Mouse (Mus musculus): ENCODE data around the gene Nav2.

The Nav2 gene

DNA sequence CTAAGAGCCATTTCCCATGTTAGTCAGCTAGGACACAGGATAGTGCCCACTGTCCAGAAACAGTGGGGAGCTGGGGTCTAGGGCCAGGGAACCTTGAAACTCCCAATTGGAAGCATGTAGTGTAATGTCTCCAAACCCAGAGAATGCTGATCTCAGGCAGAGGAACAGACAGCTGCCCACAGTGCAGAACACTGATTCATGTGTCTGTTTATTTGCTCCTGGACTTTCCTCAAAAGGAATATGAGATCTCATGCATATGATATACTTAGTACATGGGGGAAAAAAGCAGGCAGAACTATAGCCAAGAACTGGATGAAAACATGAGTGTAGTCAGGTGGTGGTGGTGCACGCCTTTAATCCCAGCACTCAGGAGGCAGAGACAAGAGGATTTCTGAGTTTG is 297.0 kb downstream of the Nav2 start:
- DNase-seq (ENCODE audit: low read depth, low spot score): no peak

DNA sequence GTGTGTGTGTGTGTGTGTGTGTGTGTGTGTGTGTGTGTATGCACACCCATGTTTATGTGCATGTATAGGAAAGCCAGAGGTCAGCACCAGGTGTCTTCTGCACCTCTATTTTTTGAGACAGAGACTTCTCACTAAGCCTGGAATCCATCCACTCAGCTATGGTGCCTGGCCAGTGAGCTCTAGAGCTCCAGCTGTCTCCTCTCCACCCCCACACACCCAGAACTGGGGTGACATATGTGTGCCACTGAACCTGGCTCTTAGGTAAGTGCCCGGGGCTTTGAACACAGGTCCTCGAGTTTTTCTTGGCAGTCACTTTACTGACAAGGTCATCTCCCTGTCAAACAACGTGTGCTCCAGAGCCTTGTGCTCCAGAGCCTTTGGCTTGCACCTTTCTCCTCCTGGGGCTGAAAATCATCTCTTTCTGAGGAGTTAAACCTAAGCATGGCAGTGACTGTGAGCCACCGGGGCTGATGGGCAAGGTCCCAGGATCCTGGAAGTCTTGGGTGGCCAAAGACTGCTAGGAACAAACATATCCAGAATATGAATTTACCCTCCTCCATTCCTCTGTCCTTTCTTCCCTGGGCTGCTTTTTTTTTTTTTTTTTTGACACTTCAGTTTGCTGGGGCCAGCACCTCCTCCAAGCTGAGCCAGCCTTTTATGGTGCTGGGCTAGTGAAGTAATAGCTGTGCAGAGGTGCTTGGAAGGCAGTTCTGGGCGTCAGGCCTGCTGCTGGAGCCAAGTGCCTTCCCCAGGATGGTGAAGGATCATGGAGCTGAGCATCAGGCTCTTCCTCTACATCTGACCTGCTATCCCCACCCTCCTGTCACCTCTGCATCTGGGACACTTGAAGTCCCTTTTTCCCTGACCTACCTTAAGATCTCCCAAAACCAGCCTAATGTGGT is 298.5 kb downstream of the Nav2 start:
- DNase-seq (ENCODE audit: low read depth, low spot score): no peak

DNA sequence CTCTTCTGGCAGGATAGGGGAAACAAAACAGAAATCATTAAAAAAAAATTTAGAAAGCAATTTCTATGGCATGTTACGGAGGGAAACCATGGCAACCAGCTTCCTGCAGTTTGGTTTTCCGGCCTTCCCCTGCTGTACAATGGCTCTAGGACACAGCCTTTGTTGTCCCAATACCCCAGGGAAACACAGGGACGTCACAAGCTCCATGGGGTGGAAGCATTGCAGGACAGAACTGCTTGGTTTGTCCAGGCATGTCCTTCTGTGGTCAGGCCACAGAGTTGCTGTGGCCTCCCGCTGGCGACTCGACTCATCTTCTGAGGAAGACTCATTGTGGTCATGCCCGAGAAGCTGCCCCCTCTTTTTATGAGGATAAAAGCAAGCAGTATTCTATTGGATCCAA is 301.0 kb downstream of the Nav2 start:
- DNase-seq (ENCODE audit: low read depth, low spot score): no peak

DNA sequence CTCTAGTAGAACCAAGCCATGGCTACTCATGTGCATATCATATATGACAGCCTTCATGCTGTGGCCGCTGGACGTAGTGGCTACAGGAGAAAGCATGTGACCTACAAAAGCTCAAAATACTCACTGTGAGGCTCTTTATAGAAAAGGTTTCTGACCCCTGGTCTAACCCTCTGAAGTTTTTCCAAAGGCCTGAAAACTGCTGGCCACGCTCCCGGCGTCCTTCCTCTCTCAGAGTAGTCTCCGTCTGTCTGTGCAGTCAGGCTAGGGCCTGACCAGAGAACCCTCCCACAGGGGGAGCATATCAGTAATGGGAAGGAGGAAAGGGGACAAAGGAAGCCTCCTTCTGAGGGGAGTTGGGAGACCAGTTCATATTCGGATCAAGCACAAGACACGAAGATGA is 302.2 kb downstream of the Nav2 start:
- no peak for DNase-seq (ENCODE audit: low read depth, low spot score)

DNA sequence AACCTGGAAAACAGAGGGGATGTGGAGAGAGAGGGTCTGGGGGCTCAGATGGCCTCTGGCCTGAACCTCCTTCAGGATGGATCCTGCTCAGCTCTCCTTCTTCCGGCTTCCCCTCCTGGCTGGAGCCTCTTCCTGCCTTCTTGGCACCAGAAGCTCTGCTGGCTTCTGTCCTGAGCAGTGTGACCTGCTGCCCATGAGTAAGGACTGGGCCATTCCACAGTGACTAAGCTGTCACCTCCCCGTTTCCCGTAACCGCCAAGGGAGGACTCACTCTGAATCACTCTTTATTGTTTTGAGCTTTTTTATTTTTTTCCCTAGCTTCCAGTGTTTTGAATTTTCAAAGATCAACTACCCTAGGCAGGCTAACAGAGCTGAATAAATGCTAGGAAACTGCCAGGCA is 304.5 kb downstream of the Nav2 start:
- no peak for DNase-seq (ENCODE audit: low read depth, low spot score)

DNA sequence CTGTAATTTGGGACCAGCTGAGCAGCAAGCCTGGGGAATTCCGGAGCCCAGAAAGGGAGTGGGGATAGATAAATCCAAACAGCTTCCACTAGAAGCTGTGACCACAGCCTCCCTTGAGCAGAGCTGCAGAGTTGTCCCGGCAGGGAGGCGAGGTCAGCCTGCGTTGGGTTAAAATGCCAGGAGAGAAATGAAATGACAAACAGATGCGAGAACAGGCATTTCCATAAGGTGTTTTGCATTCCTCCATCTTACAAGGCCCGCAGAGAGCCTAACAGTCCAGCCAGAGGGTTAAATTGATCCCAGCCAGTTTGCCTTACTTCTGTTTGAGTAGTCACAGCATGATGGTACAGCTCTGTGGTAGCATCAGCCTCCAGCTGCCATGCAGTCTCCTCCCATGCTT is 309.3 kb downstream of the Nav2 start:
- DNase-seq (ENCODE audit: low read depth, low spot score): peak; percentile 57

DNA sequence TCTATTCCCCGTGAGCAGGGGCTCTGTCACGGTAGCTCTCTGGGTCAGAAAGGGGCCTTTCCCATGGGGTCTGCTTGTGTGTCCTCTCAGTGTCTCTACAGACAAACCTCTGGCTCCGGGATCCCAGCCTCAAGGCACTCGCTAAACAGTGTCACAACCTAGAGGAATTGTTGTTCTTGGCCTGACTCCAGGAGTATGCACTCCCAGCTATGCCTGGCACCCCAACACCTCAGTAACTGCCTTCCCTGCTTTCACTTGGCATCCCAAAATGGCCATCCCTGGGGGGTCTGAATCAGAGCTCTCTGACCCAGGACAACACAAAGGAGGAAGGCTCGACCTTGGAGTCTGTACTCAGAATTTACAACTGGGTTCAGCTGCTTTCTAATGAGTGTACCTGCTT is 317.2 kb downstream of the Nav2 start:
- no peak for DNase-seq (ENCODE audit: low read depth, low spot score)

DNA sequence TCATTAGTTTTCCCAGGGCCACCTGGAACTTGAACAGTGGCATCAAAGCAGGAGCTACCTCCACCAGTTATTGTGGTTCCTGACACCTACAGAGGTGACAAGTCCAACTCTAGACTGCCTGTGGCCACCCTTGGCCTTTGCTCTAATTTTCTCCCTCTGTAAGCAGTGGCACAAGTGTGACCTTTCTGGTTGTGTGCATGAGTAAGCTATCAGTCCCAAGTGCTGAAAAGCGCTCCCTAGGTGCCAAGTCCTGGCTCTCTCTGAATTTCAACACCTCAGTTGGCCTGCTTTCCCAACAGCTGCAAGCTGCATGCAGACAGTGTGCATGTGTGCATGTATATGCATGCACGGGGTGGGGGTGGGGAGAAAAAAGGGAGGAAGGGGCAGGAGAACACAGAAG is 324.5 kb downstream of the Nav2 start:
- DNase-seq (ENCODE audit: low read depth, low spot score): no peak

DNA sequence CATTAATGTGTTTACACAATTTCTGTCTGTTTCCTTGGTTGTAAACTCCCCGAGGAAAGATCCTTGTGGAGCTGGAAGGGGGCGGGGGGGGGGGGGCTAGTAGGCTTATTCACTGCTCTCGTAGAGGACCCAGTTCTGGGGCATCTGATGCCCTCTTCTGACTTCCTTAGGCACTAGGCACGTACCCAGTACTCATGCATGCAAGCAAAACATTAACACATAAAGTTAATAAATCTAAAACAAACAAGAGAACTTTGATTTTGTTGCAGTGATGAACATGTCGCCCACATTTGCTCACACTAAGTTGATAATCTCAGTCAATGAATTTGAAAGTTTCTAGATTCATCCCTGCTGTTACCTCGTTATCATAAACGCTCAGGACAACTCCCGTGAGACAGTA is 325.8 kb downstream of the Nav2 start:
- DNase-seq (ENCODE audit: low read depth, low spot score): no peak

DNA sequence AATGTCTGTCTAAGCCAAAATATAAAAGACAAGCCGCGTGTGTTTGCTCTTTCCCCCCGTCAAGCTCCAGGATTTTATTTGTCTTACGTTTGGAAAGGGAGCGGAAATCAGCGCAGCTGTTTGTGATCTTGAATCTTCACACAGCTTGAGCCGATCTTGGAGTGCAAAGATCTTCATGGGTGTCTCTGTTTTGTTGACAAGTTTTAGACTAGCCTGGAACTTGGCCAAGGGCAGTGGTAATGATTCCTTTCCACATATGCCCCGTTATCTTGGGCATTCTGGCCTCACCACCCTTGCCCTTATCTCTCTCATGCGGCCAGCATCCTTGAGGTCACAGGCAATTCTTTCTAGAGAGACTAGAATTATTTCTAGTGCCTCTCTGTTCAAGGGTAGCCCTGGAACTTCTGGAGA is 326.8 kb downstream of the Nav2 start:
- DNase-seq (ENCODE audit: low read depth, low spot score): no peak

DNA sequence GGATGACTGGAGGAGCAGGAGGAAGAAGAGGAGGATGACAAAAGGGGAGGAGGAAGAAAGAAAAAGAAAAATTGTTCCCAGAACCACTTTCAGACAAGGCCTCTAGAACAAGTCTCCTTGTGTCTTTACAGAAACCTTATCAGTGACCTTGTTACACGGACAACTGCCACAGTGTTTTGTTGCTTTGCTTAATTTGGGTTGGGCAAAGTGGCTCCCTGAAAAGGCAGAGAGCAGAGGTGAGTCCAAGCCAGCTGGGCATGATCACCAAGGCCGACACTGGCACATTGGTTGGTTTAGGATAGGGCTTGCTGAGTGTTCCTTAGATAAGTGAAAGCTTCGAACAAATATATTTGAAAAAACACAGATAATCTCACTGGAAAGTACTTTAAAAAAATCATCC is 327.3 kb downstream of the Nav2 start:
- DNase-seq (ENCODE audit: low read depth, low spot score): no peak

DNA sequence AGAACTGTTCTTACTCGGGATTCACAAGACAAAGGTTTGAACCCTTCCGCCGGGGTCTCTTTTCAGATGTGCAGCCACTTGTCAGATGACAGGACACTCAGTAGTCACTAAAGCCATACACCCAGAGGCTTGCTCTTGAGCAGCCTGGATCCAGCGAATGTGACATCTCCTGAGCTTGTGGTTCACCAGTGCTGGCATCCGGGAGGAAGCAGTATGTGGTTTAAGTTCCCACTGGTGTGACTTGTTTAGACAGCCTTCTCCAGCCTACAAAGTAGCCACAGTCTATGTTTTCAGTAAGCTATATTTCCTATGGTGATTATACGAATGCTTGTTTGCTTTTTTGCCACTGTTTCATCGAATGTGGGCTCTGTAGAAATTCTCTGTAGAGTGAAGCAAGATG is 331.9 kb downstream of the Nav2 start:
- no peak for DNase-seq (ENCODE audit: low read depth, low spot score)

DNA sequence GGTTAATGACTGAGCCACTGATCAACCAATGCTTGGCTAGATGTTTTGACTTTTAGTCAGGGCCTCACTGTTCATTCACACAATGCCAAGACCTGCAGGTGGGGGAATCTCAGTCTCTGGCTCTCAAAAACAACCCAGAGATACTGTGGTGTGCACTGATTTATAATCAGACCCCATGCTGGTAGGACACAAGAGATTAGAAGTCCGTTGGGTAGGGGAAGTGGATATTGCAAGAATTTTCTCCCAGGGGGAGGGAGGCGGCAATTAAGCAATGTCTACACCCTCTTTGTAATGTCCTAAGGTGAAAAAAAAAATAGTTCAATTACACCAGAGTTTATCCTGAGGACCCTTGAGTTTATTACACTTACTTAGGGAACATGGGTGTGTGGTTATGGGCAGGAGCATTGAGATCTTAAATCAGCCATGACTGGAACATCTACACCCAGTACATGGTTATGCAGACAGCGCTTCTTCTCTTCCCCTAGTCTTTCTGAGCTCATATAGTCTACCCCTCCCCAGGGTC is 332.8 kb downstream of the Nav2 start:
- no peak for DNase-seq (ENCODE audit: low read depth, low spot score)

DNA sequence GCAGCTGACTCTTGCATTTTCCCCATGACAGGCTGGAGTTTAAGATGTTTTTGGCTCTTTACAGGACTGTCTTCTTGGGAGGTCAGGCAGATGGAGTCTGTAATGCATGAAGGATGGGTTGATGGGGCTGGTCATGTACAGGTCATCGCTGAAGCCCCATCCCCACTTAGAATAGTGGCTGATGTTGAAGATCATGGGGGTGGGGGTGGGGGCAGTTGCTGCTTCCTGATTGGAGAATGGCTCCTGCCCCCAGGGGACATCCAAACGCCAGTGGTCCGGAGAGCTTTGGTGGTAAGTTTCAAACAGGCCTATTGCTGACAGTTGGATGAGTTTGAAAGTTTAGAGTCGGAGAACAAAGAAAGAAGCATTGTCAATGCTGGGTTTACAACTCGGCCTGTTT is 333.7 kb downstream of the Nav2 start:
- DNase-seq (ENCODE audit: low read depth, low spot score): no peak

DNA sequence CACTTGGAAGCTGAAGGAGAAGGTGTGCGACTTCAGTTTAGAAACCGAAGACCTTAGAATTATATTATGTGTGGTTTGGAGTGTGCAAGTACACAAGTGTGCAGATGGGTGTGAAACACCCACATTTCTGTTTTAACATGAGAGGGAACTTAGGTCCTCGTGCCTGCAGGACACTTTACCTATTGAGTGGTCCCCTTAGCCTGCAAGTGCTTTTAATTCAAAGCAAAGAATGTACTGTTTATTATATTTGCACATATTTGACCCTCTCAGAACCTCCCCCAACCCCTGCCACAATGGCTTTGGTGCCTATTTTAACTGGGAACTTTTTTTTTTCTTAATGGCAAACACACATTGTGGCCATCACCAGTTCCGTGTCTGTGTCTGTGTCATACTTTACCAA is 334.6 kb downstream of the Nav2 start:
- no peak for DNase-seq (ENCODE audit: low read depth, low spot score)

DNA sequence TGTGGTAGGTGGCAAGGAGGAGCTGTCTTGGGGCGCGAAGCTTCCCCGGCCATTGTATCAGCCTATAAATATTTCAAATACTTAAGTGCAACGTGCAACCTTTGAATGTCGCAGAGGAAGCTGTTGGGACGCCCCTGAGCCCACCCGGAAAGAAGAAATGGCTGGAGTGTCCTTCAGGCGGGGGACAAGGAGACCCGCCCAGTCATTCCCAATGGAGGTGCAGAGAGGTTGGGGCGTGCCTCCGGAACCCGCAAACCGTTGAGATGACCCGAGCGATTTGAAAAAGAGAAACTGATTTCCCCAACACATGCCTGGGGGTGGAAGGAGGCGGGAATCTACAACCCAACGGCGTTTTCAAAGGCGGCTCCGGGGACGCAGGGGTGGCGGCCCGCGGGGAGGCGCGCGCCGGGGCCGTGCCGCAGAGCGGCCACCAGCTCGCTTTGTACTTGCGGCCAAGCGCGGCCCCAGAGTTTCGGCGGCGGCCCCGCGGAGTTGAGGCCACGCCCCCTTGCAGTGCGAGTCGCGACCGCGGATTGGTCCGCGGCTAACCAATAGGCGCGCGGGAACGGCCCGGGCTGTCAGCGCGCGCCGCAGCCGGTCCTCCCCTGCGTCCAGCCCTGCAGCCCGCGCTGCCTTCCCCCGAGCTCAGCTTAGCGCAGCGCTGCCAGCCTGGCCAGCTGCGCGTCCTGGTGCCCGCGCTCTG is 337.2 kb downstream of the Nav2 start:
- peak; percentile 90 for DNase-seq (ENCODE audit: low read depth, low spot score)

DNA sequence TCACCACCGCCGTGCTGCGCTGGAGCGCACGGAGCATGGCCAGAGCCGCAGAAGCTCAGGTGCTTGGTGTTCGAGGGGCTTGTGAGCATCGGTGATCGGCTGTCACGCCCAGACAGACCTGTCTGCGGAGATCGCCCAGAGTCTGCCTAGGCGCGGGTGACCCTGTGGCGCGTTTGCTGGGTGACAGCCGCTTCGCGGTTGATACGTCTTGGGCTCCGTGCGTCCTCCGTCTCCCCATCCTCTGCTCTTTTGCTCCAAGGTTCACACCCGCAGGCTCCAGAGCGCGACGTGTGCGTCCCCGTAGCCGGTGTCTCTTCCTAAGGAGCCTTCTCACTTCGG is 337.7 kb downstream of the Nav2 start:
- no peak for DNase-seq (ENCODE audit: low read depth, low spot score)

DNA sequence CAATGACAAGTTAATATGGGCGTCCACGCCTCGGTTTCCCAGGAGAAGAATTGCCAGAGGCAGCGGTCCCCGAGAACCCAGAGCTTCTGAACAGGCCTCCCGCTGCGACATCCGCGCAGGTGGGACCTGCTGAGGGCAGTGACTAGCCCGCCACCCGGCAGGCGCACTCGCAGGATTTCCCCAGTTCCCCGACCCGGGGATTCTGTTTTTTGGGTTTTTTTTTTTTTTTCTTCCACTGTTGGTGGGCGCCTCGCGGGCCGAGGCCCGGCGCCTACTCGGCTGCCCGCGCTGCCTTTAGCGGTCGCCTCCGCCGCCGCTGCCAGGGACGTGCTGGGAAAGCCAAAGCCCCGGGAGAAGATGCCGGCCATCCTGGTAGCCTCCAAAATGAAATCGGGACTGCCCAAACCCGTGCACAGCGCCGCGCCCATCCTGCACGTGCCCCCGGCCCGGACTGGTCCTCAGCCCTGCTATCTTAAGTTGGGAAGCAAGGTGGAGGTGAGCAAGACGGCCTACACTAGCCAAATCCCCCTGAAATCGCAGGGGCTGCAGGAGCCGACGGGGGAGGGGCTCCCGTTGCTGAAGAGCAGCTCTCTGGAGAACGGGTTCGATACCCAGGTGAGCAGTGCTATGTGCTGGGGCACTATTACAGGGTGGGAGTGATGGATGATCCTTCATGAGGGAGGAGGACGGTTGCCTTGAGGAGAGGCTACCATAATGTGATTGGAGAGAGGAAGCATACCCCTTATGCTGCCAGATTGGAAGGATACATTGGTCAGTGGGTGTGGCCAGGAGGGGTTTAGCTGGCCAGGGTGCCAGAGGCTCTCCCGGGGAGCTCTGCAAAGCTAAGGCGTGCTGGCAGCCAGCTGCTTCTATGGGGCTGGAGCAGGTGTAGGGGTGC is 338.3 kb downstream of the Nav2 start:
- no peak for DNase-seq (ENCODE audit: low read depth, low spot score)

DNA sequence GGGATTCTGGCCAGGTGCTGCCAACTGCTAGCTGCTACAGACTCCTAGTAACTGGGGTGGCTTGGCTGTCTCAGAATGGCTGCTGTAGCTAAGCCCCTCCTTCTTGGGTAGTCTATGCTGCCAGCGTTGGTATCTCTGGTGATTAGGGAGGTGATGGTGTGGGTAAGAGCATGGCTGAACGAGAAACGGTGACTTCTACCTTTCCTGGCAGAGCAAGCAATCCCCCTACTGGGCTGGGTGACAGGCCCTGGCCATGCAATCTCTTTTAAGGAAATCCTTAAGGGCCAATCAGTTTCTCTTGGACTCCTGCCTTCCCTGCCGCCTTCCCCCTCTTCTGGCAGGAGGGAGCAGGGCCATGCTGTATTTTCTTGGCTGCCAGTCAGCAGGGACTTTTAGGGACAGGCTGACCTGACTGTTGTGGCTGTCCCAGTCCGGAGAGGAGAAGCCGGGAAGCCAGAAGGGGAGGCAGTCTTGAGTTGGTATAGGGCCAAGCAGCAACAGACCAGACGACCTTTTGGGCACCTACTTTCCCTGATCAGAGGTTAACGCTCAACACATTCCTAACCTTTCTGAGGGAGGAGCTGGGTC is 339.3 kb downstream of the Nav2 start:
- no peak for DNase-seq (ENCODE audit: low read depth, low spot score)

DNA sequence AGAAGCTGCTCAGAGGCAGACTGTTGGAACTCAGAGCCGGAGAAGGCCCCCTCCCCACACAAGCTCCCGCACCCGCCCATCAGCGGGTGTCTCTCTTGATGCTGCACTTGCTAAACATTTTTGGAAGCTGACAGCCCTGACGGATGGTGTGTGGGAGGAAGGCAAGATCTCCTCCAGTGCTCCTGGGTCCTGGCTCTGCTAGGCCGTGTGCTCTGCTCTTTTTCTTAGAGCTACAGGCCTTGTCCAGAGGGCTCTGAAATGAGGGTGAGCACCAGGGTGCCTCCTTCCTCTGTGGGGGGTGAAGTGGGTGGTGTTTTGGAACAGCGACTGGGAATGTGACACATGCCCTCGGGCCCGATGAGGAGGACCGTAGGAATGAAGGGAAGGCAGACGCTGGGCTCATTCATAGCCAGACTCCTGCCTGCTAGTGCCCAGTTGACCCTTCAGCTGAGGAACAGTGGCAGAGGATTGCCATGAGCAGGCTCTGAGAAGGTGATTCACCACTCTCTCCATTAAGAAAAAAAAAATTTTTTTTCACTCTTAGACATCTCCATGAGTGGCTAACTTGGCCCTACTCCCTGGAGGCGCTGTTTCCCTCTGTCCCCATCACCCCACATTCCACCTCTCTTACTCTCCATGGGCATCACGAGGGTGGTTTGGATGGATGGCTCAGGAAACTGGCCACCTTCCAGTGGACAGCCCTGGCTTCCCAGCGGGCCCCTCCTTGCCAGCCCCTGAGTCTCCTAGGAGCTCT is 340.0 kb downstream of the Nav2 start:
- no peak for DNase-seq (ENCODE audit: low read depth, low spot score)

DNA sequence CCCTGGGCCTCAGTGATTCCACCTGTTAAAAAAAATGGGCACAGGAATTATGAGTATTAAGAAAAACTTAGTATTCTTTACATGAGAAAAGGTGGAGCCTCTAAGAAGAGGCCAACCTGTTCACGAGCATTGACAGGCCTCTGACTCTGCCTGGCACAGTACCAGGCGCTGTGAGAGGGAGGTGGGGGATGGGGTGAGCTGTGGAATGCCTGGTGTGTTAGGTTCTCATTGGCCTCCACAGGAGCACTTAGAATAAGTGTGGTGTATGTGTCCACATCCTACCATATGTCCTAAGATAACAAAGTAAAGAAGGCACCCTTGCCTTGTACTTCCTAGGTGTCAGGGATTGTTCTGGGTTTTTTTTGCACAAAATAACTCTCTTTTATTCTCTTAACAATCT is 340.9 kb downstream of the Nav2 start:
- DNase-seq (ENCODE audit: low read depth, low spot score): no peak

Data from forelimb bud, embryonic 11.5 days (tissue).